Mouse (Mus musculus) E14TG2a.4 (cell line): ENCODE data around the gene Proca1.

ENCODE experiments used
- CTCF ChIP-seq: conservative IDR thresholded peaks from 2 replicates; pipeline ENCODE4 v1.5.1; 2014; ENCODE audit warnings: low read length
- NANOG ChIP-seq: IDR thresholded peaks from 2 replicates; pipeline ENCODE4 v1.6.1; 2014; ENCODE audit warnings: borderline replicate concordance, low read length, mixed read lengths

DNA sequence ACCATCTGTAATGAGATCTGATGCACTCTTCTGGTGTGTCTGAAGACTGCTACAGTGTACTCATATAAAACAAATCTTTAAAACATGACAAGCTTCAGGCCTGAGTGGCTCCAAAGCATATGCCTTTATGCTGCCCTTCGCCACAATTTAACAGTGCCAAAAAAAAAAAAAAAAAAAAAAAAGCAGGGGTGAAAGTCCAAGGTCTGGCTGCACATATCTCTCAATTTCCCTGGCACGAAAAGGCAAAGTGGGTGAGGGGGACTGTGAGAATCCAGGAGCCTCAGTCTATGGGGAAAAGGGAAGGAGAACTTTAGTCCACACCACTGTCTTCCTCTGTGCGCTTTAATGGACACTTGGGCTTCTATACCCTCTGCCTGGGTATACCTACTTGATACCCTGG, 9.2 kb downstream of the Proca1 start:
- no peak for TF ChIP-seq CTCF
- TF ChIP-seq NANOG = no peak
